Mouse (Mus musculus) hindbrain, embryonic 13.5 days (tissue): ENCODE measurements around the gene Tubb4a. TPM values are rescaled to one million over a fixed set of nuclear protein-coding genes. Genes with fewer than 3 reads are reported as not detected.

Experiments
- ATAC-seq: fragments of 200-750 bp; cut with Nextera tagmentation; 2 replicates; pipeline ENCODE4 v1.8.0; 2017; ENCODE audit warnings: moderate TSS enrichment; ENCODE audit not compliant: low FRiP score
- H3K27ac ChIP-seq: fragments of 300-500 bp; sonication (generic); 2 replicates; pipeline ENCODE4 v1.5.1; 2015; ENCODE audit warnings: inconsistent platforms, mild to moderate bottlenecking, moderate library complexity
- H3K27me3 ChIP-seq: fragments of 300-500 bp; sonication (generic); 2 replicates; pipeline ENCODE4 v1.6.1; 2015; ENCODE audit warnings: mild to moderate bottlenecking, inconsistent platforms
- H3K36me3 ChIP-seq: fragments of 300-500 bp; sonication (generic); 2 replicates; pipeline ENCODE4 v1.6.1; 2015; ENCODE audit warnings: mild to moderate bottlenecking, inconsistent platforms
- H3K4me1 ChIP-seq: fragments of 300-500 bp; sonication (generic); replicated peaks from 2 replicates; pipeline ENCODE4 v1.6.1; 2015; ENCODE audit warnings: inconsistent platforms
- H3K4me2 ChIP-seq: fragments of 300-500 bp; sonication (generic); 2 replicates; pipeline ENCODE4 v1.6.1; 2015; ENCODE audit warnings: inconsistent platforms, mild to moderate bottlenecking, moderate library complexity
- H3K4me3 ChIP-seq: fragments of 300-500 bp; sonication (generic); 2 replicates; pipeline ENCODE4 v1.5.1; 2015; ENCODE audit warnings: mild to moderate bottlenecking, inconsistent platforms
- H3K9ac ChIP-seq: fragments of 300-500 bp; sonication (generic); 2 replicates; pipeline ENCODE4 v1.6.1; 2015; ENCODE audit warnings: mild to moderate bottlenecking, inconsistent platforms
- H3K9me3 ChIP-seq: fragments of 300-500 bp; sonication (generic); 2 replicates; pipeline ENCODE4 v1.6.1; 2016; ENCODE audit warnings: inconsistent platforms
- WGBS: fragments of 180-500 bp; shearing (Covaris S2); methylation state at CpG from one replicate; pipeline ENCODE4 v1.1.7; 2015; 5-methylcytosine and 5-hydroxymethylcytosine counted together
- polyA plus RNA-seq: library from polyadenylated mRNA; unstranded; fragments of >200 nt; fragmentation: Nextera tagmentation; extraction: Ambion mirVana; gene quantifications from 2 replicates; pipeline ENCODE4 v1.2.1, GENCODE M21; 2015

Gene Tubb4a
- polyA plus RNA-seq, 1 experiment from 2014 or later, result 314 TPM

- H3K27ac ChIP-seq, result no peak overlapping the region
- no peak overlapping the region for H3K4me3 ChIP-seq
- H3K27me3 ChIP-seq, result no peaks in the 10 kb centered on the region
- H3K4me1 ChIP-seq, result no peaks in the 10 kb centered on the region
- H3K36me3 ChIP-seq, result no peaks in the 10 kb centered on the region
- WGBS, result 89% methylated on average over 10 of the region's 10 CpGs
- H3K9ac ChIP-seq, result no peak overlapping the region
- H3K4me2 ChIP-seq, result no peak overlapping the region
- no peaks in the 10 kb centered on the region for H3K9me3 ChIP-seq
- ATAC-seq, result no peak
These were observed 25.3 kb upstream of the Tubb4a start for GRCm38 (mm10) chr17:57112768-57113474.

- no peaks in the 10 kb centered on the region for H3K36me3 ChIP-seq
- 92% methylated on average over 1 of the region's 1 CpGs for WGBS
These were observed 22.4 kb upstream of the Tubb4a start for GRCm38 (mm10) chr17:57110005-57110404.

GRCm38 (mm10) chr17:57108666-57109171, 21.1 kb upstream of the Tubb4a start:
- Histone ChIP-seq H3K4me3 (no peak overlapping the region), H3K4me2 (no peak overlapping the region), H3K9me3 (no peaks in the 10 kb centered on the region), H3K27me3 (no peaks in the 10 kb centered on the region), H3K27ac (no peak overlapping the region), H3K9ac (no peak overlapping the region), H3K36me3 (no peaks in the 10 kb centered on the region), H3K4me1 (peaks cover 24% of the 10 kb centered on the region)
- ATAC-seq, result no peak
- WGBS, result 59% methylated on average over 5 of the region's 5 CpGs

More at GRCm38 (mm10) chr17:57110005-57110404, 22.4 kb upstream of the Tubb4a start:
- H3K4me3 ChIP-seq, result no peak overlapping the region
- no peak overlapping the region for H3K27ac ChIP-seq
- H3K4me2 ChIP-seq, result no peak overlapping the region
- H3K27me3 ChIP-seq, result no peaks in the 10 kb centered on the region
- no peak overlapping the region for H3K9ac ChIP-seq
- no peaks in the 10 kb centered on the region for H3K9me3 ChIP-seq
- no peak for ATAC-seq
- peaks cover 16% of the 10 kb centered on the region; the same call in 1 of the 2 replicates for H3K4me1 ChIP-seq

DNA sequence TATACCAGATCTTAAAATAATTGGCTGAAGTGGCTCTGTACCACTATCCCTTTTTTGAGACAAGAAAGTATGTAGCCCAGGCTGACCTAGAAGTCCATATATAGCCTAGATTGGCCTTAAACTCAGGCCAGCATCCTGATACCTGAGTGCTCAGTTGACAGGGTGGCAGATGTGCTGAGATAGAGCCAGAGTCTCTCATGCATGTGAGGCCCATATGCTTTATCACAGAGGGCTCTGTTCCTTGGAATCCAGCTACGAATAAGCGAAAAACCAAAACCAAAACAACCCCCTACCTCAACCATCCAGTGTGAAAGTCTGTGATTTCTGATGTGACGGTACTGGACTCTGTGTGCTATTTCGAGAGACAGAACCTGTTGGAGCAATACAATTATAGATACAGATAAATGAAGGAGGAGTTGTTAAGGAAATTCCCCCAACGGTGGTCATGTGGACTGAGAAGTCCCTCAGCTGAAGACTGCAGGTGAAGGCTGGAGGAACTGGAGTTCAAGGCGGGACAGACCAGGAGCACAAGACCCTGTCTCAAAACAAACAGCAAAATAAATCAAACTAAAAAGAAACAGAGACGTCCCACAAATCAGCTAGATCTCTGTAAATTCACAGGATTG, 20.6 kb upstream of the Tubb4a start:
- no peaks in the 10 kb centered on the region for H3K27me3 ChIP-seq
- 89% methylated on average over 7 of the region's 7 CpGs for WGBS
- H3K4me2 ChIP-seq, result no peak overlapping the region
- no peak overlapping the region for H3K27ac ChIP-seq
- H3K9me3 ChIP-seq, result no peaks in the 10 kb centered on the region
- peaks cover 24% of the 10 kb centered on the region for H3K4me1 ChIP-seq
- no peaks in the 10 kb centered on the region for H3K36me3 ChIP-seq
- H3K9ac ChIP-seq, result no peak overlapping the region
- no peak overlapping the region for H3K4me3 ChIP-seq
- ATAC-seq, result no peak

DNA sequence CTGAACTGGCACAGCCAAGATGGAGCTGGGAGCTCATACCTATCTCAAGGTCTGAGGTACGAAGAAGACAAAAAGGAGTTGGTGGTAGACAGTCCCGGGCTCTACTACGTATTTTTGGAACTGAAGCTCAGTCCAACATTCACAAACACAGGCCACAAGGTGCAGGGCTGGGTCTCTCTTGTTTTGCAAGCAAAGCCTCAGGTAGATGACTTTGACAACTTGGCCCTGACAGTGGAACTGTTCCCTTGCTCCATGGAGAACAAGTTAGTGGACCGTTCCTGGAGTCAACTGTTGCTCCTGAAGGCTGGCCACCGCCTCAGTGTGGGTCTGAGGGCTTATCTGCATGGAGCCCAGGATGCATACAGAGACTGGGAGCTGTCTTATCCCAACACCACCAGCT, 19.5 kb upstream of the Tubb4a start:
- Histone ChIP-seq H3K4me2 (no peak overlapping the region), H3K9me3 (no peaks in the 10 kb centered on the region)
- WGBS, result 91% methylated on average over 5 of the region's 5 CpGs

DNA sequence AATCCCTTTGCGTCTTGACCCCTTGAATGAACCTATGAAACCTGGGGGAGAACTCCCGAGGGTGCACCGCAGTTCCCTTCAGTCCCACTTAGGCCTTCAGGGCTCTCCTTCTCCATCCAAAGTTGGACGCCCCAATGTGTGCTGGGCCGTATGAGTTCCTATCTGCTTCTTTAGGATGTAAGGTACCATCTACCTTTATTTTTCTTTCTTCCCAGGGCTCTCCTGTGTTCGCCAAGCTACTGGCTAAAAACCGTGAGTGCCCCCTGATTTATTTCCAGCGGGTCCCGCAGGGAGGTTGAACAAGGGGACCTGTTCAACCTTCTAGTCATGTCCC, 18.4 kb upstream of the Tubb4a start:
- Histone ChIP-seq H3K4me1 (peaks cover 24% of the 10 kb centered on the region), H3K27me3 (no peaks in the 10 kb centered on the region), H3K4me2 (peak overlapping the region; percentile 85), H3K4me3 (peak overlapping the region; percentile 63), H3K9ac (peak overlapping the region; percentile 81), H3K27ac (no peak overlapping the region), H3K9me3 (no peaks in the 10 kb centered on the region), H3K36me3 (no peaks in the 10 kb centered on the region)
- WGBS, result 3% methylated on average over 9 of the region's 9 CpGs
- no peak; the same call in 1 of the 2 replicates for ATAC-seq

More for the DNA sequence above, 19.5 kb upstream of the Tubb4a start:
- H3K27ac ChIP-seq, result no peak overlapping the region
- no peak overlapping the region for H3K4me3 ChIP-seq
- no peaks in the 10 kb centered on the region for H3K36me3 ChIP-seq
- H3K4me1 ChIP-seq, result peaks cover 24% of the 10 kb centered on the region
- H3K9ac ChIP-seq, result no peak overlapping the region
- H3K27me3 ChIP-seq, result no peaks in the 10 kb centered on the region
- no peak for ATAC-seq

DNA sequence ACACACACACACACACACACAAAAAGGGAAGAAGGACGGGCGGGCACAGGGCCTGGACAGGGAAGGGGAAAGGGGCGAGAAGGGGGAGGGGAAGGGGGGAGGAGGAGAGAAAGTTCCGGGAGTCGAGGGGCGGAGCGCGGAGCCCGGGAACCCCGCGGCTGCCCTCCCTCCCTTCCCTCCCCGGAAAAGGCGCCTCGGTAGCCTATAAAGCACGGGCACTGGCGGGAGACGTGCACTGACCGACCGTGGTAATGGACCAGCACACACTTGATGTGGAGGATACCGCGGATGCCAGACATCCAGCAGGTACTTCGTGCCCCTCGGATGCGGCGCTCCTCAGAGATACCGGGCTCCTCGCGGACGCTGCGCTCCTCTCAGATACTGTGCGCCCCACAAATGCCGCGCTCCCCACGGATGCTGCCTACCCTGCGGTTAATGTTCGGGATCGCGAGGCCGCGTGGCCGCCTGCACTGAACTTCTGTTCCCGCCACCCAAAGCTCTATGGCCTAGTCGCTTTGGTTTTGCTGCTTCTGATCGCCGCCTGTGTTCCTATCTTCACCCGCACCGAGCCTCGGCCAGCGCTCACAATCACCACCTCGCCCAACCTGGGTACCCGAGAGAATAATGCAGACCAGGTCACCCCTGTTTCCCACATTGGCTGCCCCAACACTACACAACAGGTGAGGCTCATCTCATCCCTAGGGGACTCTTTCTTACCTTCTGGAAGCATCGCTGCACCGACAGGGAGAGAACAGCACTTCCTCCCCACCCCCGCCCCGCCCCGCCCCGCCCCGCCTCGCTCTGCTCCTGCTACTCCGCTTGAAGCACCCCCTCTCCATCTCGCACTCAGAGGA, 17.8 kb upstream of the Tubb4a start, which contains the start of gene Tnfsf9:
Gene Tnfsf9 (plus strand): TSS at position 145 of the 854 bp plus-strand sequence.
- 1% methylated on average over 57 of the region's 61 CpGs for WGBS
- ATAC-seq, result peak; percentile 84
- H3K4me3 ChIP-seq, result peak within 1 kb of the TSS; percentile 63
- no peaks in the 10 kb centered on the region for H3K9me3 ChIP-seq
- H3K27me3 ChIP-seq, result no peaks in the 10 kb centered on the region
- peaks cover 24% of the 10 kb centered on the region for H3K4me1 ChIP-seq
- H3K27ac ChIP-seq, result no peak within 1 kb of the TSS
- H3K4me2 ChIP-seq, result peak within 1 kb of the TSS; percentile 85
- peak within 1 kb of the TSS; percentile 81 for H3K9ac ChIP-seq
- no peaks in the 10 kb centered on the region for H3K36me3 ChIP-seq

DNA sequence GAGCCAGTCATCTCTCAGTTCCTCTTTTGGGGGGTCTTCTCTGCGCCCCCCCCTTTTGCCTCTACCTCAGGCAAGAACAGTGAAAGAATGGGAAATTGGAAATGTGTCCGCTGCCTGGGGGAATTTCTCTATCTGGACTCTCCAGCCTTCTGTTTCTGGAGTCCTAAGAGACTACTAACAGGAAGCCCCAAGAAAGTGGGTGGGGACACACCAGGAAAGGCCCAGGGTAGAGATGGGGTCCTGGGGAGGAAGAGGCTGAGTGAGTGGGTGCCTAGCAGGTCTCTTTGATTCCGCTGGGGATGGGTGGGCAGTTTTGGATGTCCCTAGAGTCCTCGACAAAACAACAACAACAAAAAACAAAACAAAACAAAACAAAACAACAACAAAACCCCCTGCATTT, 16.9 kb upstream of the Tubb4a start:
- H3K27ac ChIP-seq, result no peak overlapping the region
- ATAC-seq, result no peak; the same call in 1 of the 2 replicates
- peaks cover 24% of the 10 kb centered on the region for H3K4me1 ChIP-seq
- H3K27me3 ChIP-seq, result no peaks in the 10 kb centered on the region
- H3K4me3 ChIP-seq, result peak overlapping the region; percentile 63
- no peaks in the 10 kb centered on the region for H3K36me3 ChIP-seq
- peak overlapping the region; percentile 85 for H3K4me2 ChIP-seq
- peak overlapping the region; percentile 81 for H3K9ac ChIP-seq
- H3K9me3 ChIP-seq, result no peaks in the 10 kb centered on the region
- 40% methylated on average over 4 of the region's 4 CpGs for WGBS

DNA sequence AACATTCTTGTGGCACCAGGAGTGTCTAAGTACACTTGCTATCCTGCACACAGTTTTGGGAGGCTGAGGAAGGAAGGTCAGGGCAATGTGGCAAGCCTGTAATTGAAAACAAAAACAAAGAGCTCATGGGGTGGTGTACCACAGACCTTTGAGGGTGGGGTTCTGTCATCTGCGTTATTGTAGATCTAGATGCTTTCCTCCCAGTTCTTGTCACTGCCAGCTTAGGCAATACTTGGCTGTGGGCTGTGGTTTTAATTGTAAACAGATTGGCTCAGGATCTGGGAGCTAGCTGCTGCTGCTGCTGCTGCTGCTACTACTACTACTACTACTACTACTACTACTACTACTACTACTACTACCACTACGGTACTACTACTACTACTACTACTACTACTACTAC, 14.7 kb upstream of the Tubb4a start:
- ATAC-seq, result no peak
- H3K4me1 ChIP-seq, result peaks cover 23% of the 10 kb centered on the region
- 92% methylated on average over 2 of the region's 2 CpGs for WGBS
- no peaks in the 10 kb centered on the region for H3K36me3 ChIP-seq
- H3K9ac ChIP-seq, result no peak overlapping the region
- no peak overlapping the region for H3K4me2 ChIP-seq
- H3K4me3 ChIP-seq, result no peak overlapping the region
- H3K27me3 ChIP-seq, result no peaks in the 10 kb centered on the region
- H3K9me3 ChIP-seq, result no peaks in the 10 kb centered on the region
- H3K27ac ChIP-seq, result no peak overlapping the region

GRCm38 (mm10) chr17:57099629-57100325, 12.2 kb upstream of the Tubb4a start:
- Histone ChIP-seq H3K27me3 (peaks cover 9% of the 10 kb centered on the region; the same call in 1 of the 2 replicates), H3K9ac (no peak overlapping the region), H3K4me1 (peaks cover 16% of the 10 kb centered on the region), H3K27ac (no peak overlapping the region), H3K4me2 (0 out of 2 replicates have a peak overlapping the region, but pooled peaks have one; percentile 4), H3K4me3 (no peak overlapping the region), H3K36me3 (no peaks in the 10 kb centered on the region), H3K9me3 (no peaks in the 10 kb centered on the region)
- ATAC-seq, result no peak
- WGBS, result 5% methylated on average over 10 of the region's 10 CpGs

DNA sequence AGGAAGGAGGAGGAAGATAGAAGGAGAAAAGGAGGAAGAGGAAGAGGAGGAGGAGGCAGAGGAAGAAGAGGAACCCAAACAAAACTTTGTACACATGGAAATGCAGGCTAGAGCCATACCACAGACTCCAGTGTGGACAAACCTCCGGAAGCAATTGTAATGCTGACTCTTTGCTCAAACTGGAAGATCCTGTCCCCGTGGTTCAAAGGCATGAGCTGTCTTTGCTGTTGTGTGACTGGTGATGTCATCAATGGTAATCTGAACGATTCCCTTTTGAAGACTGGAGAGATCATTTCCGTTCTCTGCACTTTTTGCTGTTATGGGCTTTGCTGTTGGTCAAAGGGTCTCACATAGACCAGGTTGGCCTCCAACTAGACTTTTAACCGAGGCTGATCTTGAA, 10.7 kb upstream of the Tubb4a start:
- H3K27ac ChIP-seq, result no peak overlapping the region
- no peak overlapping the region for H3K4me3 ChIP-seq
- ATAC-seq, result no peak
- no peaks in the 10 kb centered on the region for H3K9me3 ChIP-seq
- H3K4me1 ChIP-seq, result peaks cover 10% of the 10 kb centered on the region
- H3K36me3 ChIP-seq, result no peaks in the 10 kb centered on the region
- H3K4me2 ChIP-seq, result no peak overlapping the region
- WGBS, result 84% methylated on average over 5 of the region's 5 CpGs
- peaks cover 9% of the 10 kb centered on the region; the same call in 1 of the 2 replicates for H3K27me3 ChIP-seq
- H3K9ac ChIP-seq, result no peak overlapping the region

DNA sequence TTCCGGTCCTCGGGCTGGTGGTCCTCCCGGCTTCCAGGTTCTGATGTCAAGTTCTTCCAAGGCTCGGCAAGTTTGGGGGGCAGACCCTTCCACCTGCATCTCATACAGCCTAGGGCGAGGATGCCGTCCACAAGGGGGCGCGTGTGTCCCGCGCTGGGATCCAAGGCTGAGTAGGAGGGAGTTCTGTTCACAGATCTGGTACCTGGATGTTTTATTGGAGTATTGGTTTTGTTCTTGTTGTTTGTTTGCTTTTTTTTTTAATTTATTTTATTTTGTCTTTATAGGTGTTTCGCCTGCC, 9.0 kb upstream of the Tubb4a start:
- 2% methylated on average over 11 of the region's 11 CpGs for WGBS
- no peak overlapping the region for H3K9ac ChIP-seq
- H3K9me3 ChIP-seq, result no peaks in the 10 kb centered on the region
- H3K27ac ChIP-seq, result no peak overlapping the region
- no peaks in the 10 kb centered on the region for H3K36me3 ChIP-seq
- peaks cover 10% of the 10 kb centered on the region for H3K4me1 ChIP-seq
- H3K4me2 ChIP-seq, result peak overlapping the region; percentile 42
- H3K27me3 ChIP-seq, result peaks cover 9% of the 10 kb centered on the region; the same call in 1 of the 2 replicates
- ATAC-seq, result peak; percentile 84
- peak overlapping the region; percentile 19; the same call in 1 of the 2 replicates for H3K4me3 ChIP-seq
